Mouse (Mus musculus): Measurements from ENCODE around the gene Cdc42bpa.
A peak's percentile ranks its signal among the peaks of the same experiment; 100 is the strongest.

DNA sequence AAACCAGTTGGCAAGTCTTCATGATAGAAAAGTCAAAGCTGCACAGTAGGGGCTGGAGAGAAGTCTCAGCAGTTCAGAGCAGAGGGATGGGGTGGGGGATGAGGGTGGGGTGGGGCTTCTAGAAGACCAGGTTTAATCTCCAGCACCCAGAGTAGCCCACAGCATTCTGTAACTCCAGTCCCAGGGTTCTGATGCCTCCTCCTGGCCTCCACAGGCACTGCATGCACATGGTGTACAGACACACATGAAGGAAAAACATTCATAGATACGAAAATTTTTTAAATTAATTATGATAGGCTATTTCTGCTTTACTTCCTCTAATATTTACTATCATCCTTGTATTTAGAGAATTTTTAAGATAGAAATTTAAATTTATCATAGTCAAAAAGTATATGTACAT is 156.3 kb downstream of the Cdc42bpa start:
- TF ChIP-seq EP300 (IDR thresholded peaks at IDR 0.05; ENCODE audit: low read depth) (no peak), CTCF (IDR thresholded peaks at IDR 0.05; ENCODE audit: low read depth) (peak; percentile 69)
